Mouse (Mus musculus) R1 (cell line): ENCODE measurements around the gene D17Wsu92e.

Experiments used
- DNase-seq: peaks from one replicate; pipeline ENCODE4 v3.0.0-alpha.2; 2018; ENCODE audit warnings: low read depth, low spot score

Gene D17Wsu92e

DNA sequence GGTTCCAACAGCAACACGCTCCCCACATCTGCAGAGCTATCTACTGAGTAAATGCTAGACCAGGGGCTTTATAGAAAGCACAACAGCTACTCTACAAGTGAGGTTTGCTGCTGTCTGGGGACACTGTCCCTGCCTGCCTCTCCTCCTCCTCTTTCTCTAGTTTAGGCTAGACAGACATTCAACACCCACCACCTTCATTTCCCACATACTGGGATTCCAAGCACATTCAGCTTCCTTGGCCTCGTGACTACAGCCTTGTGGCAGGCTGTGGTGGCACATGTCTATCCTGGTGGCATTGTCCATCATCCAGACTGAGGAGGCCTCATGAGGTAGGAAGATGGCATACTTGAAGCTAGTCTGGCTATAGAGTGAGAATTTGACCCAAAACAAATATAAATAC lies 29.5 kb downstream of the D17Wsu92e start:
- no peak for DNase-seq

DNA sequence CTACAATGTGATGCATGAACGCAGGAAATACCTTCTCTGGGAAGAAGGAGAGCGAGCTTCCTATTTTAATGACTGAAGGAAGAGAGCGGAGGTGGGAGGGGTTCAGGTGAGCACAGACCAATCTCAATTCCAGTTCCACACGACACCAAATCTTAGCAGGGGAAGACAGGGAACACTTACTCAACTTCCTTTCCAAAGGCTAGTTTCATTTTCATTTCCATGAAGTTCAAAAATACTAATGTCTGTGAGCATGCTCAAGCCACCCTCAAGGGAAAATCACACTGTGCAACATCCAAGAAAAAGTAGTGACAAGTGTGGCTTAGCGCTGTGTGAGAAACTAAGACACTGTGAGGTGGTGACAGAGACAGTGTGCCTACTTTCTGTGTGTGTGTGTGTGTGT lies 30.4 kb downstream of the D17Wsu92e start:
- DNase-seq = no peak

DNA sequence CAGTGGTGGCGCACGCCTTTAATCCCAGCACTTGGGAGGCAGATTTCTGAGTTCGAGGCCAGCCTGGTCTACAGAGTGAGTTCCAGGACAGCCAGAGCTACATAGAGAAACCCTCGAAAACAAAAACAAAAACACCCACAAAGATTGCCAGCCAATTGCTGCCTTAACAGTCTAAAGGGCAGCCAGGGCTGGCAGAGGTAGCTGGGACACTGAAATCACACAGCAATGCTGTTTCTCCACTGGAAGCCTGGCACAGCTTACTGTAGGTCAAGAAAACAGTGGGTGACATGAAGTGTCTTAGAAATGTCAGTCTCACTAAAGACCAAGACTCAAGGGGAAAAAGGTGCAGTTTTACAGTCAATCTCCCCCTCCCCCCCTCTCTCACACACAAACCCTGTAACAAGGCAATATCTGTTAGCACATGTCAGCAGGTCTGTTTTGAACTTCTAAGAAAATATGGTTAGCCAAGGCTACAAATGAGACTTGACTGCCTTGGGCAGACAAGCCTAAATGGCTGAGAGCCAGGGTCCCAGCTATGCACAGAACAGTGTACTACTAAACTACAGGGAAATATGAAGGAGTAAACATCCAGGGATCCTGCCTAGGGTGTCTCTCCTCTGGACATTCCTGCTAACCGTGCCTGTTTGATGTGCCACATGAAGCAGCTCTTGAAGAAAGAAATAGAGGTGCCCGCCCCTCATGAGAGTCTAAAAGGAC lies 31.8 kb downstream of the D17Wsu92e start:
- no peak for DNase-seq

DNA sequence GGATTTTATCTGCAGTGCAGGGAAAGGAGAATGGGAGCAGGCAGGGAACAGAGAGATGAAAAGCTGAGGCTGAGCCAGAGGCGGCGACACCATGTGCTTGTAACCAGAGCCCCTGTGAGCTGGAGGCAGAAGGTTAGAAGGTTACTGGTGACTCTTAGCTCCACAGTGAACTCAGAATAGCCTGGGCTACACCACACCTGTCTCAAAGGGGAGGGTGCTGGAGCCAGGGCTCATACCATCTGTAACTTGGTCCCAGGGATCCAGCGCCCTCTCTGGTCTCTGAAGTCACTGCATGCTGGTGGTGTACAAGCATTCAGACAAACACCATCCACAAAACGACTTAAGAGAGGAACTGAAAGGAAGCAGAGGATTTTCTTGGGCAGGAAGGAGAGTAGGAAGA lies 36.9 kb downstream of the D17Wsu92e start:
- DNase-seq = peak; percentile 79

DNA sequence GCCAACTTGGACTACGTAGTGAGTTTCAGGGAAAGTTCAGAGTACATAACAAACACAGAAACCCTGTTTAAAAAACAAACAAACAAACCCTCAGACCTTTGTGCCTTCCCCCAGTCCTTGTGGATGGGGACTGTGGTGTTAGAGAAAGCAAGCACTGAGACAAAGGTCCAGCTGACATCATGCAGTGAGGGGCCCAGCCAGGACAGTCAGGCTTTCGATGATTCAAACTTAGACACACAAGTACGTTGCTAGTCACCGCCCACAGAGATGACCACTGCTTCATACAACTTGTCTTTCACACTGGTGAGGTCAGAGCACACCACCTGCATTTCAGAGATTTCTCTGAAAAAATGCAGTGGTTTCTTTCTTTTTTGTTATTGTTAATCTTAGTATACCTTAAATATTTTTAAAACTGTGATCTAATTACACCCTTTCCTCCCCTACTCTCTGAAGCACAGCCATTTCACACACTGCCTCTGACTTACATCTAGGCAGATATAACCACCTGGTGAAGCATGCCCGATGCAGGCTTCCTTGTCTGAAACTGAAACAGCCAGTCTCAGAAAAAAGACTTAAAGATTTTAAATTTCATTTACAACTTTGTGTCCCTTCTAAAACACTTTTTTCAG lies 39.3 kb downstream of the D17Wsu92e start:
- DNase-seq = no peak

DNA sequence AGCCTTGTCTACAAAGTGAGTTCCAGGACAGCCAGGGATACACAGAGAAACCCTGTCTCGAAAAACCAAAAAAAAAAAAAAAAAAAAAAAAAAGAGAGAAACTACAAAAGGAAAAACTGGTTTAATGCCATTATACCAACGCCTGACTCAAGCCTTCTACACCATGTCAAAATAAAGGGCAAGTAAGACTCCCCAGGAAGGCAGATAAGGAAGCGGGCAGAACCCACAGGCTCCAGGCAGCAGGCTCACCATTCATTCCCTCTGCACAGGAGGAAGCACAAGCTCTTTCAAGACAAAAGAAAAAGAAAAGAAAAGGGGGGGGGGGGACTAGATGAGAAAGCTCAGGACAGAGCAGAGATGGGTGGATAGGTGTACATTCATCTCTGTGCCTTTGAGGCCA lies 40.7 kb downstream of the D17Wsu92e start:
- DNase-seq = peak; percentile 60

DNA sequence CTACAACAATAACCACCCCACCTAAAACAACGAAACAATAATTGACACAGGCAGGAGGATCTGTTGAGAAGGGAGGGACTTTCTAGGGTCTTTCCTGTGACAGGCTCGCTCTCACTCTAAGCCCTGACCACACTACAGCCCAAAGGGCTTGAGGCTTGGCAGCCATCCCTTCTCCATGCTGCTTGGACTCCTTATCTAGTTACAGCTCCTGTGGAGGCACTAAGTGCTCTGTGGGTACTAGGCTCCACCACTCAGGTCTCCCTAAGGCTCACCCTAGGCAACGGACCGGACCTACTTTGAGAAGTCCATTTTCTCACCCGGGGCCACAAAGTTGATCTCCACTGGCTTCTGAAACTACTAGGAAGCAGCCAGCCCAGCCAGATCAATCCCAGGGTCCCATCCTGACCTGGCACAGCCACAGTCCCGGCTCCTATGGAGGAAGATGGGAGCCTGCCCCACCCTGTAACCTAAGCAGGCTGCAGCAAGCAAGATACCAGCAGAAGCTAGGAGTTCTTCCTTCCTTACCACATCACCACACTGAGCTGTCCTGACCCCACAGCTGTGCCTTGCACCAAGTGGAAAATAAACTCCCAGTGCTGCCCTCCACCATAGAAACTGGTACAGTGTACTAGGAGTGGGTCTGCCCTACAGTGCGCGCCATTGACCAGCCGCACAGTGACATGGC lies 41.6 kb downstream of the D17Wsu92e start:
- DNase-seq = no peak

DNA sequence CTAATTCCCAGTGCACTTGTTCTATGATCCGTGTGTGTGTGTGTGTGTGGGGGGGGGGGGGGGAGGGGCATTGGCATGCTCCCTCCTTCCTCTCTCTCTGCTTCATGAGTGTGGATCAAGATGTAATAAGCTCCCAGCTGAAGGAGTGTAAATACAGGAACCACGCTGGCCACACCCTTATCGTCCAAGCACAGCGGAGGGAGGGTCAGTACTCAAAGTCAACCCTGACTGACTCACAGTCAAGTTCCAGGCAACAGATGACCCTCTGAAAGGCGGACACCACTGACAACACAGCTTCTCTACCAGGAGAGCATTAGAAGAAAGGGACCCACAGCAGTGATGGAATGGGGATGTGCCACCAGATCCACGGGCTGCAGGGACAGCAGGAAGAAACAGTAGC lies 42.6 kb downstream of the D17Wsu92e start:
- DNase-seq = no peak

DNA sequence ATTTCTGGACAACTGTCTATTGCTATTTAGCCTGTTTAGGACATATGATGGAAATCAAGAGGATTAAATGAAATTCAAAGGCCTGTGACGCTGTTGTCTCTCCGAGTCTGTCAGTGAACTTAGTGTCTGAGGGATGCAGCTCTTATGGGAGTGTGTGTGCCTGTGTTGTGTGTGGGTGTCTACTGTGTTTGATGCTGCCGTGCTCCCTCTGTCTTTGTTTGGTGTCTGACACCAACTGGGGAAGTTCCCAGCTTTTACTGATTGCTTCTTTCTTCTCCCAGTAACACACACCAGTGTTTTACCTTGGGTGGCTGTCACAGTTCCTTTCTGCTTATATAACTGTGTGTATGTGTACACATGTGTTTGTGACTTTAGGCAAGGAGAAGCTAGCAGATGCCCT lies 46.2 kb downstream of the D17Wsu92e start:
- no peak for DNase-seq

DNA sequence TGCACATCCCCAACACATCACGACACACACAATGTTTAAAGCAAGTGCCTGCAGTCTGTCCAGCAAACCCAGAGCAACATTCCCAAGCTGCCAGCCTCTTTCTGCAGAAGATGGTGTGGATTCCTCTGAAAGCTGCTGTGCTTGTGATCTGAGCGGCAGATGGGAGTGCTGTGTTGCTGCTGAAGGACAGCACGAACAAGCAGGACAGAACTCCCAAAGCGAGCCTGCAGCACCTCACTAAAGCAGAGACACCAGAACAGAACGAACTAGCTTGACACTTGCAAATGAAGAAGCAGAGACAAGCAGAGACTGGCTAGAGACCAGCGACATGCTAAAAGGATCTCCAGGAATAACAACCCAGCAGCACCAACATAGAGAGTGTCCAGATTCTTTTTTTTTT lies 48.8 kb downstream of the D17Wsu92e start:
- no peak for DNase-seq

DNA sequence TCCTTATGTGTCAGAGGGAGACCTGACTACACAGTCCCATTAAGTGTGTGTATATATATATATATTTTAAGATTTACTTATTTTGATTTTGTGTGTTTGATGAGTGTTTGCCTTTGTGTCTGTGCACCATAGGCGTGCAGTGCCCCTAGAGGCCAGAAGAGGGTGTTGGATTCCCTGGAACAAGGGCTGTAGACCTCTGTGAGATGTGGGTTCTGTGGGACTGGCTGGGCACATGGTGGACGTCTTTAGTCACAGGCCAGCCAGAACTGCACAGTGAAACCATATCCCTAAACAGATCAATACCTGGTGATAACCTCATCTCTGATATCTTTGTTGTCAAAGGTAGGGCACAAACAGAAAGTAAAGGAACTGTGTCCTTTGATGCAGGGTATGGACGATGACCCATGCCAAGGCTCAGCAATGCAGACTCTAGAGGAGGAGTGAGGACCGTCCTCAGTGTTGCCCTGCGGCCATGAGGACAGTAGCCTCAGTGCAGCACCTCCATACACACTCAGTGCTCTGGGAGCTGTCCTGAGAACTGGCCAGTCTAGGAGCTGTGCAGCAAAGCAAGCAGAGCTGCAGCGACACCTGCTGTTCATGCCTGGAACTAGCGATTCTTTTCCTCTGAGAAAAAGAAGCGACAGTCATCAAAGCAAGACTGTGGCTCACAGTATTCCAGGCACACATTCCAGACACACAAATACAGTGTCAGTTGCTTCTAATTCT lies 51.5 kb downstream of the D17Wsu92e start:
- DNase-seq = peak; percentile 86

DNA sequence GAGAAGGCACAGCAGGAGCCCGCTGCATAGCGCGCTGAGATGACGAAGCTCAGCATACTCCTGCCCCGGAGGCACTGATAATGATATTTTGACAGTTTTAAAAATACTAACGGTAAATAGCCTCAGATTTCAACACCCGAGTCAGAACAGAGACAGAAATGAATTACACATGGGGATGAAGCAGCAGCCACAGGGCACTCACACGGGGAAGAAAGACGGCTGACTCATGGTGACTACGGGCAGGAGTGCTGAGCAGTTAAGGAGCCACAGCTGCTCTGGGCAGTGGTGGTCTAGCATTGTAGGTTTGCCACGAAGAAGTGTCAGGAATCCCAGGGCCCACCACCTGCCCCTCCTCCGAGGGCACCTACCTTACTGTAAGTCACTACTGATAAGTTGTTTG lies 52.9 kb downstream of the D17Wsu92e start:
- DNase-seq = no peak

DNA sequence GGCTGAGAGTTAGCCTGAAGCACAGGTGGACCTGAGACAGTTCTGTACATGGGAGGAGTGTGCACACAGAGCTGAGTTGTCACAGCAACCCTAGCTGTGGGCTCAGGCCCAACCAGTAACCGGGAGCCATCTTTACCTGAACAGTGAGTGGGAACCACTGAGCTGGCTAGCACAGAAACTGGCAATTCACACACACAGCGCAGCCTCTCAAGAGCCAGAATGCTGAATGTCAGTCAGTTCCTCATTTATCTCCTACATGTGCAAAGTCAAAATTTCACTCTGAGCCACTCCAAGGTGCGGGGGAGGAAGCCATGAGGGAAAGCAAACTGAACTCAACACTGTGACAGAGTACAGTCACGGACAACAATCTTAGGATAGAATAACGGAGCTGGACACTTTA lies 53.3 kb downstream of the D17Wsu92e start:
- DNase-seq = no peak

DNA sequence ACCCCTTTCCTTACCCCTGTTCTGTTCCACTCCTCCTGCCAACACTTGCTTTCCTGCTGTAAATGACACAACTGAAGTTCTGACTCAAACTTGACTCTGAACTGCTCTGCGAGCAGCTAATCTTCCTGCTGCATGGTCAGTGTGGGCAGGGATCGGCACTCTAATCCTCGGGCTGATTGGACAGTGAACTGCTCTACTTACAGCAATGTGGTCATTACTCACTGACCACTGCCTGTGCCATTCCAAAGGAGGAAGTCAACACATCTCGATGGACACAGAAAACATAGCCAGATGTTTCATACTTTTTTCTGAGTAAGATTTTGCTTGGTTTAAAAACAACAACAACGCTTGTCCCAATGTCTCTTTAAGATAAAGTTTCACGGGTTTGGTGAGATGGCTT lies 55.4 kb downstream of the D17Wsu92e start:
- DNase-seq = no peak

DNA sequence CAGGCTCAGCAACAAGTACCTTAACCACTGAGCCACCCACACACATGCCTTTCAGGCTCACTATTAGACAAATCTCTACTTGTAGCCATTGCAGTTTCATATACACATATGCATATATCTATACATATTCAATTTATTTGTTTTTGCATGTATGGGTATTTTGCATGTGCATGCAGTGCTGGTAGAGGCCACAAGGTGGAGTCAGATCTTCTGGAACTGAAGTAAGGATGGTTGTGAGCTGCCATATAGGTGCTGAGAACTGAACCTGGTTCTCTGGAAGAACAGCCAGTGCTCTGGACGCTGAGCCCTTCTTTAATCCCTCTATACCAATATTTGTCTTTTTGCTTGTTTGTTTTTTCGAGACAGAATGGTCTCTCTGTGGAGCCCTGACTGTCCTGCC lies 56.0 kb downstream of the D17Wsu92e start:
- DNase-seq = peak; percentile 52

DNA sequence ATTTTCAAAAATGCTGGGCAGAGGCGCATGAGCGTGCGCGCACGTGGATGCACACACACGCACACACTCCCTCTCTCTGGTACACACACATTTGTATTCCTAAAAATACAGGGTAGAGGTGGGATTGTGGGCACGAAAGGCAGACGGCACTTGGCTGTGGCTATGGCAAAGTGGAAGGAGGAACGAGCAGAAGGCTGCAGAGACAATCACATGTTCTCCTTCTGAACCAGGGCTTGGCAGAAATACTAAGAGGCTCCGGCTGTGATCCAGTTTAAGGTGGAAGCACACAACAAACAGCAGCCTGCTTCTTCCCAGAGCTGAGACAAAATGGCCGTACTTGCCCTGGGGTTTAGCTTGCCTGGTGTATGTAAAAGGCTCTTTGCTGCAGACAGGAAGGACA lies 57.6 kb downstream of the D17Wsu92e start:
- DNase-seq = no peak

DNA sequence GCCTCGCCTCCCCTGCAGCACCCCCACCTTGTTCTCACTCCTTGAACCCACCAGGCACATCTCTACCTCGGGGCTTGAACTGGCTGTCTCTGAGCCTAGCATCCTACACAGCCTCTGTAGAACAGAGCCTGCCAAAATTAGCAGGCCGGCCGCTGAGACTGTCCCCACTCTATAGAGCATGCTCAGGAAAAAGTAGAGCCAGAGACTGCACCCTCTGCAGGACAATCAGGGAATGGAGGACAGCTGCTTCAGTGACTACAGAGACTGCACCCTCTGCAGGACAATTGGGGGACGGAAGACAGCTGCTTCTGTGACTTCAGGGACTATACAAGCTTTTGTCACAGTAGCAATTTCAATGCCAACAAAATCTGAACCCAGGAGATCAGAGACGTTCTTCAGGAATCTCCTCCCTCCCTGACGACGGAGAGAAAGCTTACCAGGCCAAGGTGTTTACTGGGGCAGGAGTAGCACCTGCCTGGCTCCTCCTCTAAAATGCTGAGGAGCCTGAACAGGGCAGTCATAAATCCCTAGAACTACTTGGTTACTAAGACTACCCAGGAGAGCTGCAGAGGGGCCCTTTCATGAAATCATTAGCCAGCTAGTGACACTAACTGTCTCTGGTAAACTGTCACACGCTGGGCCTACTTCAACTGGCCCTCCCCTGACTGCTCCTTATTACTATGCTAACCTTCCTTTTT lies 58.7 kb downstream of the D17Wsu92e start:
- DNase-seq = peak; percentile 85

DNA sequence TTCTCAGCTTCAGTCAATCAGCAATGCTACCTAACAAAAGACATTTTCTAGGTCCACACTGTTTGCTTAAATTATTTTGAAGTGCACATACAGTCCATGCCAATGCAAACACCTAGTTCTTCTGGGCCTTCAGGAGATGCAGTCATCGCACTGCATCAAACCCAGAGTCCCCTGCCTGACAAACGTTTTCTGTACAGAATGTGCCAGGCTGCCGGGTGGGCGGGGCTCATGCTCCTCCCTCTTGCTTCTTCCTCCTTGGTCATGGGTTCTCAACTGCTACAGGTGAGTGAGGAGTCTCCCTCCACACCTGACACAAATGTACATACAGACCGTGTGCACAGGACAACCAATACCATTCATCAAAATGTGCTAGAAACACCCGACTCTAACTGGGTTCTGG lies 60.3 kb downstream of the D17Wsu92e start:
- no peak for DNase-seq

DNA sequence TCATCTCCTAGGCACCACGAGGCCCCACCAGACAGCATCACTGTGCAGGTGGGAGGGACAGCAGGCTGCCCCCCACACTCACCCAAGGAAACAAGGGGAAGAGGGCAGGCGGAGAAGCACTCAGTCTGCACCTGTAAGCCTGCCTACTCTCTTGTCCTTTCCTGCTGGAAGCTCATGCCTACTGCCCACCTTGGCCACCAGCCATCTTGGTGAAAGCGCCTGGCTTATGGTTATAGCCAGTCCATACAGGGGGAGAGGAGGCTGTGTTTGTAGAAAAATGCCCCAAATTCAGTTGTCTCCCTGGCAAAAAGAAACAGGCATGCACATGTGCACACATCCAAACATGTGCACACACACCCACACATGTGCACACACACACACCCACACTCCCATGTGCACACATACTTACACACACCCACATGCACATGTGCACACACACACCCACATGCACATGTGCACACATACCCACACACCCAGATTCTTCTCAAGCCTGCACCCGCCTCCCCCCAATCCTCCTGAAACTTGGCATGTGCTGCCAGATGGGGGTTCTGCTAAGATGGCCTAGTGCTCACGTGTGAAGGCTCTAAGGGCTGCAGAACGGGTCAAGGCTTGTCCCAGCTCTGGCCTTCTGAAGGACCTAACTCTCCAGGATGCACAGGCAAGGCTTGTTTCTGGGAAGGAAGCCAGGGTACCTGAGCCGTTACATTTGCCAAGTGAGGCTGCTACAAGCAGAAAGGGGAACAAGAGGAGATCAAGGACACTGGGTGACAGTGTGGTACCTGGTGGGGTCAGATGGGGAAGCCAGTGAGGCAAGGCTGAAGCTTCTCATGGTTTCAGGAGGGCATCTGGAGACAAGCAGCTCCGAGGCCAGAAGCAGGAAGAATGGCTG lies 68.9 kb downstream of the D17Wsu92e start:
- no peak for DNase-seq

DNA sequence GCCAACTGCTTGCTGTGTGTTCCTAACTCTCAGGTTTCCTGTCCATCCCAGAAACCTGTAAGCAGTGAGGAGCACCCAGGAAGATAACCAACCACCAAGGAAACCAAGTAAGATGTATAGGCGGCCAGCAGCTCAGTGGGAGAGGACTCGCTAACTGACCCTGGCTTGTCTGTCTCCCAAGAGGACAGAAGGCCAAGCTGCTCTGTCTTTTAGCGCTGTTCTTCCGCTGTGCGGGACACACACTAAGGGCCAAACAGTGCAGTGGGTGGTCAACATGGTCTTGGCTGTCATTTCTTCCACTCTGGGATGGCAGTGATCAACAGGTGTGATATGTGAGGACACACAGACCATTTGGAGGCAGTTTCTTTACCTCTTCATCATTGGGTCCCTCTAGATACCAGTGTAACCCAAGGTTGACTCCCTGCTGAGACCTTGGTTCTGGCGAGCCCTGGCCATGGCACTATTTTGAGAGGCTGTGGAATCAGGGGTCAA lies 70.0 kb downstream of the D17Wsu92e start:
- no peak for DNase-seq

DNA sequence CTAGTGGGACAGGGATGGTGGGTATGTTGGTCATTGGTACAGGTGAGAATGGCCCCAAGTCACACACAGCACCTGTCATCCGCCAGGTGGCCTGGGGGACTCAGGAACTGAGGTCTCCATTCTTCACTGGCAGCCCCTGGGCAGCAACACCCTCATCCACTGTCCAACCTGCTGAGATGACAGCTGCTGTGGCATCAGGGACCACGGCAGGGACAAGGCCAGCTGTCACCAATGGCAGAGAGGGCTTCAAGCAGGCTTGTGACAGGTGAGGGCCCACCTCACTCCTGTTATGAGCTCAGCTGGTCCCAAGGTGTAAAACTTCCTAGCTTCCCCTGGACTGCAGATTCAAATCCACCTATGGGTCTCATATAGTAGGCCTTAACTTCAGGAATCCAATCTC lies 72.3 kb downstream of the D17Wsu92e start:
- DNase-seq = no peak
